ENCODE assay signal across 9 mouse cellular contexts in genomic region chr5:141524801-141525715, GRCm38 (mm10).
DNase-seq lines count a peak whose midpoint lies in the region; ATAC-seq and TF ChIP-seq lines count a peak whose summit lies in the region.
"Had no signal": no experiment of that assay in that cellular context is flagged by ENCODE, and none has a peak within 500 bp of the region (broad histone marks: within the 10 kb centered on the region; RNA-seq: fewer than 3 reads in every experiment).

No protein-coding gene starts in this region.

- no peak overlapping the region for H3K4me2 ChIP-seq in midbrain, embryonic 14.5 days (ENCODE audit: low read length)
- no peak overlapping the region for H3K4me2 ChIP-seq in midbrain, embryonic 11.5 days
- H3K4me2 ChIP-seq in forebrain, postnatal 0 days (ENCODE audit: low read depth) = peak overlapping the region; percentile 28
- H3K4me2 ChIP-seq: liver, embryonic 13.5 days had no signal

- intact Hi-C loops in heart, postnatal 10 days (cut with DNase I) = no loop called here
- intact Hi-C loops in heart, postnatal 25 days (cut with DNase I) = no loop called here

- 57% methylated on average over 13 of the region's 13 CpGs for WGBS in midbrain, embryonic 14.5 days
- WGBS in midbrain, embryonic 11.5 days = 72% methylated on average over 13 of the region's 13 CpGs
- 36% methylated on average over 13 of the region's 13 CpGs for WGBS in forebrain, postnatal 0 days

- no peak for ATAC-seq in midbrain, embryonic 14.5 days (ENCODE audit: low FRiP score, low TSS enrichment)
- no peak for ATAC-seq in midbrain, embryonic 11.5 days (ENCODE audit: low FRiP score)
- ATAC-seq in forebrain, postnatal 0 days = no peak

- no peaks in the 10 kb centered on the region for H3K27me3 ChIP-seq in midbrain, embryonic 14.5 days (ENCODE audit: control insufficient read depth, insufficient read depth, low read length)
- no peaks in the 10 kb centered on the region for H3K27me3 ChIP-seq in midbrain, embryonic 11.5 days (ENCODE audit: control insufficient read depth, insufficient read depth, low read length)
- H3K27me3 ChIP-seq in forebrain, postnatal 0 days (ENCODE audit: insufficient read depth, low read length) = no peaks in the 10 kb centered on the region
- H3K27me3 ChIP-seq: liver, embryonic 13.5 days had no signal

- TF ChIP-seq CTCF in forebrain, postnatal 0 days (IDR thresholded peaks at IDR 0.05; ENCODE audit: low read depth) = no peak

- H3K36me3 ChIP-seq in midbrain, embryonic 14.5 days (ENCODE audit: control insufficient read depth, insufficient read depth, low read length) = no peaks in the 10 kb centered on the region
- no peaks in the 10 kb centered on the region for H3K36me3 ChIP-seq in midbrain, embryonic 11.5 days (ENCODE audit: control insufficient read depth, insufficient read depth, low read length)
- no peaks in the 10 kb centered on the region for H3K36me3 ChIP-seq in forebrain, postnatal 0 days (ENCODE audit: insufficient read depth)
- H3K36me3 ChIP-seq: liver, embryonic 13.5 days had no signal

- no peak overlapping the region for H3K4me3 ChIP-seq in midbrain, embryonic 14.5 days (replicated peaks; ENCODE audit: low read depth, low read length)
- no peak overlapping the region for H3K4me3 ChIP-seq in midbrain, embryonic 11.5 days (ENCODE audit: low read depth, low read length)
- peak overlapping the region; percentile 13; the same call in 1 of the 2 replicates for H3K4me3 ChIP-seq in forebrain, postnatal 0 days (ENCODE audit: low read depth, low read length)
- H3K4me3 ChIP-seq: liver, embryonic 13.5 days had no signal

- H3K9ac ChIP-seq in midbrain, embryonic 14.5 days (replicated peaks; ENCODE audit: low read length) = no peak overlapping the region
- no peak overlapping the region for H3K9ac ChIP-seq in midbrain, embryonic 11.5 days (ENCODE audit: low read length)
- no peak overlapping the region for H3K9ac ChIP-seq in forebrain, postnatal 0 days
- H3K9ac ChIP-seq: liver, embryonic 13.5 days had no signal

- H3K4me1 ChIP-seq in midbrain, embryonic 14.5 days (ENCODE audit: control insufficient read depth, insufficient read depth, low read length) = 0 out of 2 replicates have a peak, but pooled peaks cover 4% of the 10 kb centered on the region
- H3K4me1 ChIP-seq in midbrain, embryonic 11.5 days (ENCODE audit: control insufficient read depth, insufficient read depth, low read length) = no peaks in the 10 kb centered on the region
- H3K4me1 ChIP-seq in forebrain, postnatal 0 days (ENCODE audit: insufficient read depth) = no peaks in the 10 kb centered on the region; the same call in 1 of the 2 replicates
- H3K4me1 ChIP-seq: liver, embryonic 13.5 days had no signal

- no peaks in the 10 kb centered on the region; the same call in 1 of the 2 replicates for H3K9me3 ChIP-seq in midbrain, embryonic 14.5 days (ENCODE audit: control insufficient read depth, low read length)
- no peaks in the 10 kb centered on the region for H3K9me3 ChIP-seq in midbrain, embryonic 11.5 days (ENCODE audit: control insufficient read depth, low read length)
- H3K9me3 ChIP-seq in forebrain, postnatal 0 days (ENCODE audit: low read length) = no peaks in the 10 kb centered on the region
- H3K9me3 ChIP-seq: liver, embryonic 13.5 days had no signal

- DNase-seq in adrenal gland, postnatal 10 days = peak; percentile 24
- no peak for DNase-seq in adrenal gland, adult 18-20 months (ENCODE audit: low spot score in 2 of 2)
- DNase-seq in heart, postnatal 10 days = peak; percentile 4 to 15
- DNase-seq in heart, postnatal 25 days (ENCODE audit: low spot score) = no peak
- peak; percentile 54 for DNase-seq in midbrain, embryonic 14.5 days
- no peak for DNase-seq in midbrain, embryonic 11.5 days (ENCODE audit: low spot score, missing footprints)
- DNase-seq in forebrain, postnatal 0 days = peak; percentile 46
- DNase-seq in frontal cortex, postnatal 25 days (ENCODE audit: low spot score in 2 of 2) = no peak
- DNase-seq: liver, embryonic 13.5 days had no signal

- no peak overlapping the region for H3K27ac ChIP-seq in midbrain, embryonic 14.5 days (replicated peaks; ENCODE audit: low read depth, low read length)
- no peak overlapping the region for H3K27ac ChIP-seq in midbrain, embryonic 11.5 days (ENCODE audit: low read depth, low read length)
- no peak overlapping the region for H3K27ac ChIP-seq in forebrain, postnatal 0 days (ENCODE audit: low read depth, low read length)
- H3K27ac ChIP-seq: liver, embryonic 13.5 days had no signal

Comparison
In these comparisons a context has a peak if more than half of its experiments do, and no peak if none do; other contexts are left out.
1. DNase-seq: peak in adrenal gland, postnatal 10 days (single experiment), heart, postnatal 10 days (2 of 2), midbrain, embryonic 14.5 days (single experiment) and forebrain, postnatal 0 days (single experiment); none in adrenal gland, adult 18-20 months (0 of 2), heart, postnatal 25 days (single experiment), midbrain, embryonic 11.5 days (single experiment) and frontal cortex, postnatal 25 days (0 of 2).